Mouse (Mus musculus) left cerebral cortex, adult 8-10 months (tissue): ENCODE results near the gene Rcc1l. TPM values are rescaled to one million over a fixed set of nuclear protein-coding genes. Genes with fewer than 3 reads are reported as not detected.

Source experiments
- DNase-seq, 2 experiments: peaks; one replicate each; pipeline ENCODE4 v3.0.0; 2022; ENCODE audit warnings: low spot score in 2 of 2
- total RNA-seq, 4 experiments: library from RNA; stranded (reverse); gene quantifications; 2 replicates each; pipeline ENCODE4 v1.2.4; 2022

Gene Rcc1l
- total RNA-seq, result 10 to 100 TPM; 15.5 to 21.2 (median 16.8) TPM

- peak; percentile 66 to 83 for DNase-seq
Measured at GRCm38 (mm10) chr5:134176169-134176881, at the start of gene Rcc1l. Rcc1l (minus strand) TSS chr5:134176774.

GRCm38 (mm10) chr5:134225110-134225901 lies 48.7 kb upstream of the Rcc1l start:
- DNase-seq, result no peak

- no peak for DNase-seq
Measured at GRCm38 (mm10) chr5:134221708-134222150, 45.2 kb upstream of the Rcc1l start.

GRCm38 (mm10) chr5:134221278-134221677 lies 44.7 kb upstream of the Rcc1l start:
- DNase-seq, result no peak

- no peak for DNase-seq
Measured at GRCm38 (mm10) chr5:134217900-134218299, 41.3 kb upstream of the Rcc1l start.

- no peak for DNase-seq
Measured at GRCm38 (mm10) chr5:134214021-134214806, 37.6 kb upstream of the Rcc1l start.

- DNase-seq, result no peak
Measured at GRCm38 (mm10) chr5:134209931-134210554, 33.5 kb upstream of the Rcc1l start.

- DNase-seq, result no peak
Measured at GRCm38 (mm10) chr5:134206721-134207120, 30.1 kb upstream of the Rcc1l start.

- DNase-seq, result no peak
Measured at GRCm38 (mm10) chr5:134193664-134194063, 17.1 kb upstream of the Rcc1l start.

GRCm38 (mm10) chr5:134188571-134188970 lies 12.0 kb upstream of the Rcc1l start:
- no peak for DNase-seq

GRCm38 (mm10) chr5:134186961-134187731 lies 10.6 kb upstream of the Rcc1l start:
- DNase-seq, result peak in 1 of 2 experiments; percentile 26

- no peak for DNase-seq
Measured at GRCm38 (mm10) chr5:134186059-134186458, 9.5 kb upstream of the Rcc1l start.

GRCm38 (mm10) chr5:134183880-134184808 lies 7.6 kb upstream of the Rcc1l start, which contains the start of gene Gtf2ird2:
Gtf2ird2 (plus strand) TSS chr5:134184019.
- peak; percentile 97 to 99 for DNase-seq

- DNase-seq, result no peak
Measured at GRCm38 (mm10) chr5:134183162-134183561, 6.6 kb upstream of the Rcc1l start.

- DNase-seq, result no peak
Measured at GRCm38 (mm10) chr5:134182735-134183134, 6.2 kb upstream of the Rcc1l start.

GRCm38 (mm10) chr5:134182172-134182571 lies 5.6 kb upstream of the Rcc1l start:
- DNase-seq, result no peak

GRCm38 (mm10) chr5:134179871-134180270 lies 3.3 kb upstream of the Rcc1l start:
- DNase-seq, result peak; percentile 52 to 69

- no peak for DNase-seq
Measured at GRCm38 (mm10) chr5:134178536-134178935, 2.0 kb upstream of the Rcc1l start.

- DNase-seq, result no peak
Measured at GRCm38 (mm10) chr5:134175696-134176095, 878 bp downstream of the Rcc1l start.
